Mouse (Mus musculus): ENCODE data around the gene Dlg5. TPM values are rescaled to one million over a fixed set of nuclear protein-coding genes. Genes with fewer than 3 reads are reported as not detected.
A peak's percentile ranks its signal among the peaks of the same experiment; 100 is the strongest.

Gene Dlg5
- polyA plus RNA-seq (2012; fragmentation: generic; extraction: Trizol) = 16.5 TPM

- no peak for TF ChIP-seq TCF12 (IDR thresholded peaks at IDR 0.05; ENCODE audit: insufficient read depth, poor library complexity, severe bottlenecking)
- TF ChIP-seq MYOD1 (IDR thresholded peaks at IDR 0.05; ENCODE audit: control insufficient read depth in 1 of 3, insufficient read length in 2 of 3, low read depth in 2 of 3) = peak in 1 of 3 experiments; percentile 50
- no peak for TF ChIP-seq CEBPB (IDR thresholded peaks at IDR 0.05; ENCODE audit: insufficient read depth, poor library complexity, severe bottlenecking)
- TF ChIP-seq E2F4 (IDR thresholded peaks at IDR 0.05; ENCODE audit: insufficient read depth) = no peak
- no peak for TF ChIP-seq USF1 (IDR thresholded peaks at IDR 0.05; ENCODE audit: low read depth)
- no peak for TF ChIP-seq SRF (IDR thresholded peaks at IDR 0.05; ENCODE audit: control insufficient read depth, insufficient read length, low read depth)
- TF ChIP-seq POLR2A (IDR thresholded peaks at IDR 0.05; ENCODE audit: insufficient read length, low read depth) = peak; percentile 50
- peak in 1 of 3 experiments; percentile 65 for TF ChIP-seq MYOG (IDR thresholded peaks at IDR 0.05; ENCODE audit: control insufficient read depth in 1 of 3, insufficient read depth in 1 of 3, insufficient read length in 2 of 3, low read depth in 2 of 3)
- TF ChIP-seq TCF3 (IDR thresholded peaks at IDR 0.05; ENCODE audit: insufficient read length, low read depth) = no peak
- no peak for TF ChIP-seq REST (IDR thresholded peaks at IDR 0.05; ENCODE audit: insufficient read depth, insufficient read length)
- no peak for TF ChIP-seq MAX (IDR thresholded peaks at IDR 0.05; ENCODE audit: low read depth)
- TF ChIP-seq POLR2AphosphoS2 (IDR thresholded peaks at IDR 0.05; ENCODE audit: insufficient read length, low read depth) = no peak
- no peaks in the 10 kb centered on the region for H3K27me3 ChIP-seq (ENCODE audit: control insufficient read depth, insufficient read depth, insufficient read length)
- peak within 1 kb of the TSS; percentile 90 for H3K4me2 ChIP-seq (ENCODE audit: low read depth)
- H3ac ChIP-seq (ENCODE audit: control insufficient read depth, insufficient read length) = peak within 1 kb of the TSS; percentile 96
- H3K4me3 ChIP-seq = peak within 1 kb of the TSS; percentile 72
- peaks cover 42% of the 10 kb centered on the region for H3K79me2 ChIP-seq (ENCODE audit: control insufficient read depth, insufficient read depth)
- H3K36me3 ChIP-seq (ENCODE audit: control insufficient read depth, insufficient read depth) = no peaks in the 10 kb centered on the region
Observed at GRCm38 (mm10) chr14:24245177-24246081, at the start of gene Dlg5. Dlg5 (minus strand) TSS chr14:24245920.

- TF ChIP-seq CEBPB (IDR thresholded peaks at IDR 0.05; ENCODE audit: insufficient read depth, poor library complexity, severe bottlenecking) (no peak), MYOG (IDR thresholded peaks at IDR 0.05; ENCODE audit: control insufficient read depth in 1 of 3, insufficient read depth in 1 of 3, insufficient read length in 2 of 3, low read depth in 2 of 3) (no peak), TCF12 (IDR thresholded peaks at IDR 0.05; ENCODE audit: insufficient read depth, poor library complexity, severe bottlenecking) (no peak), REST (IDR thresholded peaks at IDR 0.05; ENCODE audit: insufficient read depth, insufficient read length) (no peak), POLR2AphosphoS2 (IDR thresholded peaks at IDR 0.05; ENCODE audit: insufficient read length, low read depth) (no peak), E2F4 (IDR thresholded peaks at IDR 0.05; ENCODE audit: insufficient read depth) (no peak), SRF (IDR thresholded peaks at IDR 0.05; ENCODE audit: control insufficient read depth, insufficient read length, low read depth) (no peak), MAX (IDR thresholded peaks at IDR 0.05; ENCODE audit: low read depth) (no peak)
- Histone ChIP-seq H3K27me3 (ENCODE audit: control insufficient read depth, insufficient read depth, insufficient read length) (no peaks in the 10 kb centered on the region), H3K79me2 (ENCODE audit: control insufficient read depth, insufficient read depth) (no peaks in the 10 kb centered on the region), H3K36me3 (ENCODE audit: control insufficient read depth, insufficient read depth) (no peaks in the 10 kb centered on the region), H3K4me2 (ENCODE audit: low read depth) (no peak overlapping the region), H3ac (ENCODE audit: control insufficient read depth, insufficient read length) (no peak overlapping the region), H3K4me3 (no peak overlapping the region)
Observed at GRCm38 (mm10) chr14:24293631-24294030, 47.9 kb upstream of the Dlg5 start.

- H3K4me2 ChIP-seq (ENCODE audit: low read depth) = no peak within 1 kb of the TSS
- TF ChIP-seq POLR2AphosphoS2 (IDR thresholded peaks at IDR 0.05; ENCODE audit: insufficient read length, low read depth) (no peak), REST (IDR thresholded peaks at IDR 0.05; ENCODE audit: insufficient read depth, insufficient read length) (no peak), E2F4 (IDR thresholded peaks at IDR 0.05; ENCODE audit: insufficient read depth) (no peak), SRF (IDR thresholded peaks at IDR 0.05; ENCODE audit: control insufficient read depth, insufficient read length, low read depth) (no peak), CEBPB (IDR thresholded peaks at IDR 0.05; ENCODE audit: insufficient read depth, poor library complexity, severe bottlenecking) (no peak), MYOD1 (IDR thresholded peaks at IDR 0.05; ENCODE audit: control insufficient read depth in 1 of 3, insufficient read length in 2 of 3, low read depth in 2 of 3) (no peak), POLR2A (IDR thresholded peaks at IDR 0.05; ENCODE audit: insufficient read length, low read depth) (no peak), TCF12 (IDR thresholded peaks at IDR 0.05; ENCODE audit: insufficient read depth, poor library complexity, severe bottlenecking) (no peak), TCF3 (IDR thresholded peaks at IDR 0.05; ENCODE audit: insufficient read length, low read depth) (no peak), MYOG (IDR thresholded peaks at IDR 0.05; ENCODE audit: control insufficient read depth in 1 of 3, insufficient read depth in 1 of 3, insufficient read length in 2 of 3, low read depth in 2 of 3) (no peak), USF1 (IDR thresholded peaks at IDR 0.05; ENCODE audit: low read depth) (no peak), MAX (IDR thresholded peaks at IDR 0.05; ENCODE audit: low read depth) (no peak)
- no peaks in the 10 kb centered on the region for H3K36me3 ChIP-seq (ENCODE audit: control insufficient read depth, insufficient read depth)
- no peak within 1 kb of the TSS for H3K4me3 ChIP-seq
- no peak within 1 kb of the TSS for H3ac ChIP-seq (ENCODE audit: control insufficient read depth, insufficient read length)
- no peaks in the 10 kb centered on the region for H3K27me3 ChIP-seq (ENCODE audit: control insufficient read depth, insufficient read depth, insufficient read length)
- H3K79me2 ChIP-seq (ENCODE audit: control insufficient read depth, insufficient read depth) = no peaks in the 10 kb centered on the region
Observed at GRCm38 (mm10) chr14:24292914-24293313, 47.2 kb upstream of the Dlg5 start, which contains the start of gene E330034G19Rik. E330034G19Rik (plus strand) TSS chr14:24293214.

GRCm38 (mm10) chr14:24290726-24291125, 45.0 kb upstream of the Dlg5 start:
- no peak overlapping the region for H3K4me2 ChIP-seq (ENCODE audit: low read depth)
- TF ChIP-seq MYOD1 (IDR thresholded peaks at IDR 0.05; ENCODE audit: control insufficient read depth in 1 of 3, insufficient read length in 2 of 3, low read depth in 2 of 3) = no peak
- TF ChIP-seq TCF12 (IDR thresholded peaks at IDR 0.05; ENCODE audit: insufficient read depth, poor library complexity, severe bottlenecking) = no peak
- TF ChIP-seq USF1 (IDR thresholded peaks at IDR 0.05; ENCODE audit: low read depth) = no peak
- TF ChIP-seq E2F4 (IDR thresholded peaks at IDR 0.05; ENCODE audit: insufficient read depth) = no peak
- TF ChIP-seq SRF (IDR thresholded peaks at IDR 0.05; ENCODE audit: control insufficient read depth, insufficient read length, low read depth) = no peak
- TF ChIP-seq MYOG (IDR thresholded peaks at IDR 0.05; ENCODE audit: control insufficient read depth in 1 of 3, insufficient read depth in 1 of 3, insufficient read length in 2 of 3, low read depth in 2 of 3) = no peak
- TF ChIP-seq POLR2A (IDR thresholded peaks at IDR 0.05; ENCODE audit: insufficient read length, low read depth) = no peak
- TF ChIP-seq MAX (IDR thresholded peaks at IDR 0.05; ENCODE audit: low read depth) = no peak
- TF ChIP-seq CEBPB (IDR thresholded peaks at IDR 0.05; ENCODE audit: insufficient read depth, poor library complexity, severe bottlenecking) = no peak
- no peak for TF ChIP-seq REST (IDR thresholded peaks at IDR 0.05; ENCODE audit: insufficient read depth, insufficient read length)
- TF ChIP-seq TCF3 (IDR thresholded peaks at IDR 0.05; ENCODE audit: insufficient read length, low read depth) = no peak
- no peak for TF ChIP-seq POLR2AphosphoS2 (IDR thresholded peaks at IDR 0.05; ENCODE audit: insufficient read length, low read depth)
- H3ac ChIP-seq (ENCODE audit: control insufficient read depth, insufficient read length) = no peak overlapping the region
- no peaks in the 10 kb centered on the region for H3K79me2 ChIP-seq (ENCODE audit: control insufficient read depth, insufficient read depth)
- peaks cover 5% of the 10 kb centered on the region for H3K27me3 ChIP-seq (ENCODE audit: control insufficient read depth, insufficient read depth, insufficient read length)
- H3K4me3 ChIP-seq = no peak overlapping the region
- no peaks in the 10 kb centered on the region for H3K36me3 ChIP-seq (ENCODE audit: control insufficient read depth, insufficient read depth)

Measured in myocyte (in vitro differentiated cells).